Mouse (Mus musculus) lung, embryonic 14.5 days (tissue): ENCODE measurements at regions not wholly inside any gene's neighbourhood (a gene's known extent, or its start where the extent isn't known, plus 50 kb on each side); places are given as distances from the start of the nearest gene placed in this dataset.

ENCODE experiments used
- ATAC-seq: fragments of 200-750 bp; cut with Nextera tagmentation; 2 replicates; pipeline ENCODE4 v1.8.0; 2017; ENCODE audit warnings: mild to moderate bottlenecking, moderate TSS enrichment, moderate library complexity; ENCODE audit not compliant: insufficient read depth
- DNase-seq: peaks from one replicate; pipeline ENCODE4 v3.0.0-alpha.2; 2015
- H3K27ac ChIP-seq: fragments of 300-500 bp; sonication (generic); 2 replicates; pipeline ENCODE4 v1.5.1; 2014; ENCODE audit warnings: low read depth, mild to moderate bottlenecking, moderate library complexity
- H3K27me3 ChIP-seq: fragments of 300-500 bp; sonication (generic); 2 replicates; pipeline ENCODE4 v1.6.1; 2014; ENCODE audit warnings: low read length, control low read depth; ENCODE audit not compliant: insufficient read depth
- H3K36me3 ChIP-seq: fragments of 300-500 bp; sonication (generic); 2 replicates; pipeline ENCODE4 v1.6.1; 2014; ENCODE audit warnings: control low read depth; ENCODE audit not compliant: insufficient read depth
- H3K4me1 ChIP-seq: fragments of 300-500 bp; sonication (generic); 2 replicates; pipeline ENCODE4 v1.6.1; 2014; ENCODE audit warnings: antibody characterized with exemption, control low read depth; ENCODE audit not compliant: insufficient read depth
- H3K4me2 ChIP-seq: fragments of 300-500 bp; sonication (generic); 2 replicates; pipeline ENCODE4 v1.6.1; 2014; ENCODE audit warnings: mild to moderate bottlenecking
- H3K4me3 ChIP-seq: fragments of 300-500 bp; sonication (generic); 2 replicates; pipeline ENCODE4 v1.5.1; 2014; ENCODE audit warnings: low read depth, low read length
- H3K9ac ChIP-seq: fragments of 300-500 bp; sonication (generic); 2 replicates; pipeline ENCODE4 v1.6.1; 2014
- H3K9me3 ChIP-seq: fragments of 300-500 bp; sonication (generic); 2 replicates; pipeline ENCODE4 v1.6.1; 2016; ENCODE audit warnings: low read depth, low read length, control low read depth
- CTCF ChIP-seq: IDR thresholded peaks from 2 replicates; pipeline ENCODE4 v1.5.1; 2016; ENCODE audit warnings: antibody characterized with exemption, low read depth
- WGBS: fragments of 180-500 bp; shearing (Covaris S2); extraction: QIAGEN DNeasy Blood & Tissue Kit; methylation state at CpG from one replicate; pipeline ENCODE4 v1.1.7; 2014; 5-methylcytosine and 5-hydroxymethylcytosine counted together

DNA sequence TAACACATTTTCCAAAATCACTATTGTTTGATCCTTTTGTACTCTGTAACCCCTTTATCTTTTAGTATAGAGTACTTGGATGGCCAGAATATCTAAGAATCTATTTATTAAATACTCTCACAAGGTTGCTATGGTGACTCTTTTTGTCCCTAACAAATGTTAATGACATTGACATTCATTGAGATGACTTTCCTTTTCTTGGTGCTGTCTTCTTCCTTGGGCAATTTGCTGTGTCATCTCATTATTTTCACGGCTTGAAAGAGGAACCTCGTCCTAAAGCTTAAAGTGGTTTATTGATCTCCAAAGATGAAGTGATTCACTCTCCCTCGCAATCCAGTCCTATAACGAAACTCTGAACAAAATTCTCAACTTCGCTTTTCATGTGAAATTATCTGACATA, 265.6 kb upstream of the Zfp960 start:
- no peak overlapping the region for H3K27ac ChIP-seq
- no peaks in the 10 kb centered on the region for H3K4me1 ChIP-seq
- WGBS, result 75% methylated on average over 5 of the region's 5 CpGs
- no peak overlapping the region for H3K4me2 ChIP-seq
- no peaks in the 10 kb centered on the region for H3K27me3 ChIP-seq
- H3K36me3 ChIP-seq, result no peaks in the 10 kb centered on the region
- TF ChIP-seq CTCF, result no peak
- no peak overlapping the region for H3K9ac ChIP-seq
- no peak for ATAC-seq
- no peak overlapping the region for H3K4me3 ChIP-seq
- DNase-seq, result no peak
- H3K9me3 ChIP-seq, result no peaks in the 10 kb centered on the region

DNA sequence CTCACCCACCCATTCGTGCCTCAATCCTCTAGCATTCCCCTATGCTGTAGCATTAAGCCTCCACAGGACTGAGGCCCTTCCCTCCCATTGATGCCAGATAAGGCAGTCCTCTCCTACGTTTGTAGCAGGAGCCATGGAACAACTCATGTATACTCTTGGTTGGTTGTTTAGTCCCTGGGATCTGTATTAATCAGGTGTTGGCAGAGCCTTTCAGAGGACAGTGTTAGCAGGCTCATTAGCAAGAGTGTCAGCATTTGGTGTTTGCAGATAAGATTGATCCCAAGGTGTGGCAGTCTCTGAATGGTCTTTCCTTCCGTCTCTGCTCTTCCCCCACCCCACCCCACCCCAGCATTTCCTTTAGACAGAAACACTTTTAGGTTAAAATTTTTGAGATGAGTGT, 258.9 kb upstream of the Zfp960 start:
- 12% methylated on average over 3 of the region's 3 CpGs for WGBS
- ATAC-seq, result no peak
- no peaks in the 10 kb centered on the region for H3K36me3 ChIP-seq

DNA sequence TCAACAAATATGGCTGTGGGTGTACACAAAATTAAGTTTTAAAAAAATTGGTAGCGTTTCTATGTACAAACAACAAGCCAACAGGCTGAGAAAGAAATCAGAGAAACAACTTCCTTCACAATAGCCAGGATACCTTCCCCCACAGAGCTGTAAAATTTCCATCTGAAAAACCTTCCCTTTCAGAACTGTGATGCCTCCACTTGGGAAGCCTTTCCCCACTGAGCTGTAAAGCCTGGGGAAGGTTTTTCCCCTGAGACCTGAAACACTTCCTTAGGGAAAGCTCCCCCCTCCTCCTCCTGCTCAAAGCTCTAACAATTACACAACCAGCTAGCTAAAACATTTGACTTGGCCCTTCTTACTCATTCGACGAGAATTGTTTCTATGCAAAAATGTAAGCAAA, 245.5 kb upstream of the Zfp960 start:
- H3K4me3 ChIP-seq, result no peak overlapping the region
- no peak for DNase-seq
- H3K9ac ChIP-seq, result no peak overlapping the region
- H3K36me3 ChIP-seq, result no peaks in the 10 kb centered on the region
- H3K27ac ChIP-seq, result no peak overlapping the region
- ATAC-seq, result no peak
- H3K4me1 ChIP-seq, result no peaks in the 10 kb centered on the region
- WGBS, result 32% methylated on average over 3 of the region's 3 CpGs
- no peak overlapping the region for H3K4me2 ChIP-seq
- H3K27me3 ChIP-seq, result no peaks in the 10 kb centered on the region
- TF ChIP-seq CTCF, result no peak
- H3K9me3 ChIP-seq, result no peaks in the 10 kb centered on the region

More for the DNA sequence above, 258.9 kb upstream of the Zfp960 start:
- H3K4me1 ChIP-seq, result no peaks in the 10 kb centered on the region
- no peak for TF ChIP-seq CTCF
- H3K4me3 ChIP-seq, result no peak overlapping the region
- H3K27ac ChIP-seq, result no peak overlapping the region
- H3K9ac ChIP-seq, result no peak overlapping the region
- no peak overlapping the region for H3K4me2 ChIP-seq
- no peaks in the 10 kb centered on the region for H3K9me3 ChIP-seq
- DNase-seq, result no peak
- no peaks in the 10 kb centered on the region for H3K27me3 ChIP-seq

DNA sequence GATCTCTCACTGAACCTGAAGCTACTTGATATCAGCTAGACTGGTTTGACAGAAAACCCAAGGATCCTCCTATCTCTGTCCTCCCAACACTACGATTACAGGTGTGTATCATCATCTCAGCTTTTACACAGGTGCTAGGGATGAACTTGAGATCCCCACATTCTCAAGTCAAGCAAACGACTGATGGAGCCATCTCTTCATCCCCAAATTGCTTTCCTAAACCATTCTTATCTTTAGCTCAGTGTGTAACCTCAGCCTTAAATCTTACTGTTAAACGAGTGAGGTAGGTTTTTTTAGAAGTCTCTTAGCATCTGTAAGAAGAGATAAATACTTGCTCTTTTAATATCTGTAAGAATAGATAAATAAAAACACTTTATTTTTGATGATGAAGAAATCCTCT, 242.2 kb upstream of the Zfp960 start:
- no peak for DNase-seq
- no peak overlapping the region for H3K4me3 ChIP-seq
- 68% methylated on average over 3 of the region's 3 CpGs for WGBS
- no peak overlapping the region for H3K9ac ChIP-seq
- H3K27me3 ChIP-seq, result no peaks in the 10 kb centered on the region
- no peak for ATAC-seq
- no peaks in the 10 kb centered on the region for H3K9me3 ChIP-seq
- no peak overlapping the region for H3K27ac ChIP-seq
- H3K4me1 ChIP-seq, result no peaks in the 10 kb centered on the region
- no peak overlapping the region for H3K4me2 ChIP-seq
- no peaks in the 10 kb centered on the region for H3K36me3 ChIP-seq
- no peak for TF ChIP-seq CTCF

DNA sequence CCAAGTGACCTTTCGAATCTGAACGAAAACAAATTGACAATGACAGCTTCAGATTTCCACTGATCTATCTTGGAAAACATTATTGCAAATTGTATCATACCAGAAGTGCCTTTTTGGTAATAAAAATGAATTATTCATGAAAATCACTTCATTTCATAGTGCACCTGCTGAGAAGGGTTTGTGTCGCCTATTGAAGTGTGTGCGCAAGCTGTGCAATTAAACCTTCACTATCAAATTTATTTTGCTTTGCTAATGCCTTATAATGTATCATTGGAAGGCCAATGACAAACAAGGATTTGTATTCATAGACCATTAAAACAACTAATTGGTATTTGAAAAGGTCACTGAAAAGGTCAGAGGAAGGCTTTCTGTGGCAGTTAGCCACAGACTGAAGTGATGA, 224.8 kb upstream of the Zfp960 start:
- no peak for TF ChIP-seq CTCF
- H3K9me3 ChIP-seq, result no peaks in the 10 kb centered on the region
- no peaks in the 10 kb centered on the region for H3K27me3 ChIP-seq
- DNase-seq, result no peak
- H3K9ac ChIP-seq, result no peak overlapping the region
- no peak overlapping the region for H3K27ac ChIP-seq
- H3K36me3 ChIP-seq, result no peaks in the 10 kb centered on the region
- H3K4me3 ChIP-seq, result no peak overlapping the region
- WGBS, result 90% methylated on average over 4 of the region's 4 CpGs
- no peak for ATAC-seq
- H3K4me2 ChIP-seq, result no peak overlapping the region
- H3K4me1 ChIP-seq, result no peaks in the 10 kb centered on the region

DNA sequence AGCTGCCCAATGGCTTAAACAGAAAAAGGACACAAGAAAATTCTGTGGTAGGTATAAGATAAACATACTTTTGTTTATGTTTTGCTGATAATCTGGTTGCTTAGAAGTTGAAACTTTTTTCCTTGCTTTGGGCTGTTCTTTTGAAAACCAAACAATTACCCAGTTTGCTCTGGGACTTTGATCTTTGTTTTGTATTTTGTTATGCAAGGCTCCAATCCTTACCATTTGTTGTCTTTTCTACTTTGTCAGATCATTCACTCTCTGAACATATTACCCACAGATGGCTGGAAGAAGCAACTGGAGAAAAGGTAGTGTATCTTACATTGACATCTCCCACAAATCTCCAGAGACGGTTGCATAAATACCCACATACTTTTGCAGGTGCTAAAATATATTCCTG, 203.1 kb upstream of the Zfp960 start:
- Histone ChIP-seq H3K4me2 (no peak overlapping the region), H3K4me3 (no peak overlapping the region), H3K4me1 (no peaks in the 10 kb centered on the region), H3K27me3 (no peaks in the 10 kb centered on the region), H3K9ac (no peak overlapping the region), H3K36me3 (no peaks in the 10 kb centered on the region), H3K27ac (no peak overlapping the region), H3K9me3 (no peaks in the 10 kb centered on the region)
- DNase-seq (no peak), ATAC-seq (no peak)
- TF ChIP-seq CTCF, result no peak
- WGBS, result 30% methylated on average over 1 of the region's 1 CpGs

DNA sequence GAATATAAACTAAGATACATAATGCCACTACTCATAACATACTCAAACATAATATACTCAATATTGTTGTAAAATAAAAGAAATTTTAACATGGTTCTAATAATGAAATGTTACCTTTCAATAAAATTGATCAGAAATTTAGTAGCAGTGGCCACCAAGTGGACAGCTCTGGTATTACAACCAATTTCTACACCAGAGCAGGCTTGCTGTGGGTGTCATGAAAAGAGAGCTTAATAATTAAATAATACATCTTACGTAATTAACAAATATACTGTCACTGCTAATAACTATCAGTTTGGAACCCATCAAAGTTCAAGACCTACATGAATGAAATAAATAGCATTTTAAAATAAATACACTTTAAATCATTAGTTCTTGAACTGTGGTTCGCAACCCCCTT, 163.1 kb upstream of the Zfp960 start:
- H3K4me3 ChIP-seq, result no peak overlapping the region
- H3K4me2 ChIP-seq, result no peak overlapping the region
- no peak overlapping the region for H3K27ac ChIP-seq
- no peaks in the 10 kb centered on the region; the same call in 1 of the 2 replicates for H3K9me3 ChIP-seq
- WGBS, result 61% methylated on average over 2 of the region's 2 CpGs
- no peaks in the 10 kb centered on the region for H3K4me1 ChIP-seq
- H3K9ac ChIP-seq, result no peak overlapping the region
- DNase-seq (peak; percentile 78), ATAC-seq (no peak)
- H3K36me3 ChIP-seq, result no peaks in the 10 kb centered on the region
- no peaks in the 10 kb centered on the region for H3K27me3 ChIP-seq
- peak; percentile 65 for TF ChIP-seq CTCF

DNA sequence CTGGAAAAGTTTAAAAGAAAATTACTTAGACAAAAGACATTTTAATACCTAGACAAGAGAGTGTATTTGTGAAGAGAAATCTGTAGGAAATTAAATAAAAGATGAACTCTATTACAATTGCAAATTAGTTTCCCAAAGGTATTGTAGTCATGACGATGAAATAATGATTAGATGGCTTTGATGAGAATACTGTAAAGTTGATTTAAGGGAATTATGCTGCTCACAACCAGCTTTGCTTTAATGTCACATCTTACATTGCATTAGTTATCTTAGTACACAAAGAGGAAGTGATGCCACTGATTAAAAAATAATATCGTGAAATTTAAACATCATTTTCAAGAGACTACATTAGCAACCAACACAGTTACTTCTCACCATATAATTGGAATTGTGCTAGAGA, 145.7 kb upstream of the Zfp960 start:
- no peak for DNase-seq
- no peak for ATAC-seq
- Histone ChIP-seq H3K4me2 (no peak overlapping the region), H3K9me3 (no peaks in the 10 kb centered on the region), H3K36me3 (no peaks in the 10 kb centered on the region), H3K4me3 (no peak overlapping the region), H3K27ac (no peak overlapping the region), H3K9ac (no peak overlapping the region), H3K4me1 (no peaks in the 10 kb centered on the region), H3K27me3 (no peaks in the 10 kb centered on the region)
- WGBS, result 89% methylated on average over 2 of the region's 2 CpGs
- TF ChIP-seq CTCF, result no peak
